Mouse (Mus musculus) lung, adult 2 months (tissue): Measurements from ENCODE around the gene Pigk.

Experiments
- CTCF ChIP-seq: fragments of 200-500 bp; IDR thresholded peaks from 2 replicates; pipeline ENCODE4 v1.5.1; 2011; ENCODE audit warnings: mild to moderate bottlenecking, low read length, control low read depth; ENCODE audit not compliant: insufficient read depth
- POLR2A ChIP-seq: fragments of 200-500 bp; IDR thresholded peaks from 2 replicates; pipeline ENCODE4 v1.6.1; 2011; ENCODE audit warnings: low read depth, mild to moderate bottlenecking, control low read depth, low read length, borderline replicate concordance; ENCODE audit errors: extremely low read depth

- TF ChIP-seq CTCF, result peak; percentile 51
- TF ChIP-seq POLR2A, result no peak
Measured at GRCm38 (mm10) chr3:152799738-152800431, 86.0 kb downstream of the Pigk start.
